Mouse (Mus musculus): ENCODE measurements around the gene 2900026A02Rik. TPM values are rescaled to one million over a fixed set of nuclear protein-coding genes. Genes with fewer than 3 reads are reported as not detected.

Gene 2900026A02Rik
- total RNA-seq, 2 experiments from 2014 or later: 37.3 to 39.1 TPM

GRCm38 (mm10) chr5:113101457-113101856, 119.6 kb downstream of the 2900026A02Rik start:
- peak; percentile 46 to 53 for DNase-seq (ENCODE audit: low spot score in 2 of 2)

GRCm38 (mm10) chr5:113100422-113100821, 120.6 kb downstream of the 2900026A02Rik start:
- no peak for DNase-seq (ENCODE audit: low spot score in 2 of 2)

- peak; percentile 87 to 98 for DNase-seq (ENCODE audit: low spot score in 2 of 2)
Measured at GRCm38 (mm10) chr5:113099546-113099945, 121.5 kb downstream of the 2900026A02Rik start.

GRCm38 (mm10) chr5:113097551-113097950, 123.5 kb downstream of the 2900026A02Rik start:
- no peak for DNase-seq (ENCODE audit: low spot score in 2 of 2)

- DNase-seq (ENCODE audit: low spot score in 2 of 2): no peak
Measured at GRCm38 (mm10) chr5:113095456-113095855, 125.6 kb downstream of the 2900026A02Rik start.

- no peak for DNase-seq (ENCODE audit: low spot score in 2 of 2)
Measured at GRCm38 (mm10) chr5:113092406-113092805, 128.6 kb downstream of the 2900026A02Rik start.

- DNase-seq (ENCODE audit: low spot score in 2 of 2): peak in 1 of 2 experiments; percentile 61
Measured at GRCm38 (mm10) chr5:113091162-113091561, 129.9 kb downstream of the 2900026A02Rik start.

- no peak for DNase-seq (ENCODE audit: low spot score in 2 of 2)
Measured at GRCm38 (mm10) chr5:113090750-113091149, 130.3 kb downstream of the 2900026A02Rik start.

GRCm38 (mm10) chr5:113090077-113090690, 130.9 kb downstream of the 2900026A02Rik start:
- no peak for DNase-seq (ENCODE audit: low spot score in 2 of 2)

- no peak for DNase-seq (ENCODE audit: low spot score in 2 of 2)
Measured at GRCm38 (mm10) chr5:113087465-113087864, 133.6 kb downstream of the 2900026A02Rik start.

- no peak for DNase-seq (ENCODE audit: low spot score in 2 of 2)
Measured at GRCm38 (mm10) chr5:113086990-113087389, 134.0 kb downstream of the 2900026A02Rik start.

GRCm38 (mm10) chr5:113086439-113086838, 134.6 kb downstream of the 2900026A02Rik start:
- no peak for DNase-seq (ENCODE audit: low spot score in 2 of 2)

- DNase-seq (ENCODE audit: low spot score in 2 of 2): no peak
Measured at GRCm38 (mm10) chr5:113085931-113086330, 135.1 kb downstream of the 2900026A02Rik start.

GRCm38 (mm10) chr5:113084309-113084708, 136.7 kb downstream of the 2900026A02Rik start:
- DNase-seq (ENCODE audit: low spot score in 2 of 2): no peak

GRCm38 (mm10) chr5:113082356-113083168, 138.5 kb downstream of the 2900026A02Rik start:
- DNase-seq (ENCODE audit: low spot score in 2 of 2): no peak

GRCm38 (mm10) chr5:113081439-113081838, 139.6 kb downstream of the 2900026A02Rik start, which contains the start of gene Crybb3:
Gene Crybb3, minus strand, starts transcription at chr5:113081584.
- DNase-seq (ENCODE audit: low spot score in 2 of 2): no peak

GRCm38 (mm10) chr5:113081020-113081419, 140.0 kb downstream of the 2900026A02Rik start:
- DNase-seq (ENCODE audit: low spot score in 2 of 2): no peak

- DNase-seq (ENCODE audit: low spot score in 2 of 2): peak; percentile 50 to 60
Measured at GRCm38 (mm10) chr5:113079783-113080182, 141.3 kb downstream of the 2900026A02Rik start.

- no peak for DNase-seq (ENCODE audit: low spot score in 2 of 2)
Measured at GRCm38 (mm10) chr5:113078686-113079085, 142.3 kb downstream of the 2900026A02Rik start.

- DNase-seq (ENCODE audit: low spot score in 2 of 2): no peak
Measured at GRCm38 (mm10) chr5:113070017-113070416, 151.0 kb downstream of the 2900026A02Rik start, which contains the start of gene Crybb2. Gene Crybb2, minus strand, starts transcription at chr5:113070117.

GRCm38 (mm10) chr5:113054308-113054707, 166.7 kb downstream of the 2900026A02Rik start:
- peak; percentile 83 to 87 for DNase-seq (ENCODE audit: low spot score in 2 of 2)

GRCm38 (mm10) chr5:113050581-113051185, 170.4 kb downstream of the 2900026A02Rik start:
- DNase-seq (ENCODE audit: low spot score in 2 of 2): no peak
